7 mouse cellular contexts compared by ENCODE assay signal in genomic region chr14:45507923-45508322, GRCm38 (mm10). TPM values are rescaled to one million over a fixed set of nuclear protein-coding genes. Genes with fewer than 3 reads are reported as not detected.
A peak's percentile ranks its signal among the peaks of the same experiment; 100 is the strongest.
DNase-seq lines count a peak whose midpoint lies in the region; ATAC-seq lines count a peak whose summit lies in the region.

No protein-coding gene starts in this region.

- 38% methylated on average over 4 of the region's 4 CpGs for WGBS in hindbrain, embryonic 13.5 days
- 10% methylated on average over 4 of the region's 4 CpGs for WGBS in limb, embryonic 15.5 days
- WGBS in stomach, embryonic 16.5 days: 24% methylated on average over 4 of the region's 4 CpGs

- H3K4me2 ChIP-seq in hindbrain, embryonic 13.5 days: no peak overlapping the region
- no peak overlapping the region for H3K4me2 ChIP-seq in limb, embryonic 15.5 days
- H3K4me2 ChIP-seq in stomach, embryonic 16.5 days (ENCODE audit: low read depth, low read length): no peak overlapping the region

- peaks cover 42% of the 10 kb centered on the region for H3K4me1 ChIP-seq in hindbrain, embryonic 13.5 days (replicated peaks)
- peaks cover 43% of the 10 kb centered on the region for H3K4me1 ChIP-seq in limb, embryonic 15.5 days
- H3K4me1 ChIP-seq in stomach, embryonic 16.5 days (ENCODE audit: control insufficient read depth, insufficient read depth, low read length): peaks cover 18% of the 10 kb centered on the region

- peak overlapping the region; percentile 55; the same call in 1 of the 2 replicates for H3K9ac ChIP-seq in hindbrain, embryonic 13.5 days
- H3K9ac ChIP-seq in limb, embryonic 15.5 days: no peak overlapping the region
- H3K9ac ChIP-seq in stomach, embryonic 16.5 days (ENCODE audit: low read length): no peak overlapping the region

- H3K36me3 ChIP-seq in hindbrain, embryonic 13.5 days: peaks cover 11% of the 10 kb centered on the region
- peaks cover 11% of the 10 kb centered on the region for H3K36me3 ChIP-seq in limb, embryonic 15.5 days
- no peaks in the 10 kb centered on the region; the same call in none of the 2 replicates for H3K36me3 ChIP-seq in stomach, embryonic 16.5 days (ENCODE audit: control insufficient read depth, insufficient read depth, low read length)

- peak; percentile 32 to 47 for DNase-seq in adrenal gland, postnatal 36 days
- DNase-seq in fat pad, adult 2 months (ENCODE audit: extremely low read depth, low read depth, low spot score): peak; percentile 58
- no peak for DNase-seq in right cerebral cortex, postnatal 10 days (ENCODE audit: low spot score in 2 of 2)

- H3K9me3 ChIP-seq in hindbrain, embryonic 13.5 days: no peaks in the 10 kb centered on the region
- no peaks in the 10 kb centered on the region for H3K9me3 ChIP-seq in limb, embryonic 15.5 days
- no peaks in the 10 kb centered on the region for H3K9me3 ChIP-seq in stomach, embryonic 16.5 days (replicated peaks; ENCODE audit: control insufficient read depth, low read length)

- no peak for ATAC-seq in hindbrain, embryonic 13.5 days (ENCODE audit: low FRiP score)
- ATAC-seq in limb, embryonic 15.5 days (ENCODE audit: insufficient number of reproducible peaks, low FRiP score, low TSS enrichment, low read depth): no peak
- ATAC-seq in stomach, embryonic 16.5 days (ENCODE audit: insufficient read depth, low FRiP score): no peak
- no peak for ATAC-seq in erythroid progenitor cell, adult 5-6 weeks (replicated peaks; ENCODE audit: low FRiP score, poor library complexity, severe bottlenecking)

- no peaks in the 10 kb centered on the region for H3K27me3 ChIP-seq in hindbrain, embryonic 13.5 days
- H3K27me3 ChIP-seq in limb, embryonic 15.5 days: no peaks in the 10 kb centered on the region
- no peaks in the 10 kb centered on the region for H3K27me3 ChIP-seq in stomach, embryonic 16.5 days (ENCODE audit: control insufficient read depth, insufficient read depth, low read length)

- peak overlapping the region; percentile 79 for H3K27ac ChIP-seq in hindbrain, embryonic 13.5 days
- 0 out of 2 replicates have a peak overlapping the region, but pooled peaks have one; percentile 23 for H3K27ac ChIP-seq in limb, embryonic 15.5 days
- 0 out of 2 replicates have a peak overlapping the region, but pooled peaks have one; percentile 17 for H3K27ac ChIP-seq in stomach, embryonic 16.5 days (ENCODE audit: low read length)

- no peak overlapping the region for H3K4me3 ChIP-seq in hindbrain, embryonic 13.5 days
- H3K4me3 ChIP-seq in limb, embryonic 15.5 days: no peak overlapping the region
- H3K4me3 ChIP-seq in stomach, embryonic 16.5 days (replicated peaks; ENCODE audit: low read length): no peak overlapping the region

RNA-seq across cellular contexts. Expression of gene Fermt2, which starts 22.0 kb away (rescaled TPM):
- total RNA-seq in adrenal gland, postnatal 36 days (2021): 100 to 1,000 TPM; 105 to 134 TPM
- polyA plus RNA-seq in hindbrain, embryonic 13.5 days (2015; fragmentation: Nextera tagmentation; extraction: Ambion mirVana): 67.7 and 77.2 TPM in 2 replicates
- polyA plus RNA-seq in limb, embryonic 15.5 days (2015; fragmentation: Nextera tagmentation; extraction: Ambion mirVana): 136 and 155 TPM in 2 replicates
- 213 and 235 TPM in 2 replicates for polyA plus RNA-seq in stomach, embryonic 16.5 days (2015; fragmentation: Nextera tagmentation; extraction: Ambion mirVana)
- total RNA-seq in erythroid progenitor cell, adult 5-6 weeks (2015; ENCODE audit: low replicate concordance): not detected in 2 replicates
- total RNA-seq in erythroid progenitor cell, adult 5-6 weeks (2017; ENCODE audit: low replicate concordance): 0.51 and 0.91 TPM in 2 replicates

Comparison
In these comparisons a context has a peak if more than half of its experiments do, and no peak if none do; other contexts are left out.
1. DNase-seq: peak in adrenal gland, postnatal 36 days (2 of 2) and fat pad, adult 2 months (single experiment); none in right cerebral cortex, postnatal 10 days (0 of 2).
2. H3K27ac ChIP-seq: peak in every context shown above with its lines; median percentile 79 in hindbrain, embryonic 13.5 days; 23 in limb, embryonic 15.5 days; 17 in stomach, embryonic 16.5 days.